In genomic region chr16:88094206-88094789, GRCm38 (mm10) we compare ENCODE assay signal across 33 mouse cellular contexts.
DNase-seq lines count a peak whose midpoint lies in the region; ATAC-seq and TF ChIP-seq lines count a peak whose summit lies in the region.
"Had no signal": no experiment of that assay in that cellular context is flagged by ENCODE, and none has a peak within 500 bp of the region (broad histone marks: within the 10 kb centered on the region; RNA-seq: fewer than 3 reads in every experiment).

No protein-coding gene starts in this region.

- no peak overlapping the region for H3K9ac ChIP-seq in forebrain, postnatal 0 days
- no peak overlapping the region for H3K9ac ChIP-seq in forebrain, embryonic 12.5 days
- H3K9ac ChIP-seq: embryonic facial prominence, embryonic 15.5 days; hindbrain, embryonic 15.5 days; kidney, embryonic 15.5 days; limb, embryonic 15.5 days; liver, embryonic 13.5 days; midbrain, embryonic 13.5 days; neural tube, embryonic 13.5 days had no signal

- TF ChIP-seq CTCF in forebrain, postnatal 0 days (IDR thresholded peaks at IDR 0.05; ENCODE audit: low read depth) = no peak

- H3K4me2 ChIP-seq in forebrain, postnatal 0 days (ENCODE audit: low read depth) = no peak overlapping the region
- no peak overlapping the region for H3K4me2 ChIP-seq in forebrain, embryonic 12.5 days
- H3K4me2 ChIP-seq: embryonic facial prominence, embryonic 15.5 days; hindbrain, embryonic 15.5 days; kidney, embryonic 15.5 days; limb, embryonic 15.5 days; liver, embryonic 13.5 days; midbrain, embryonic 13.5 days; neural tube, embryonic 13.5 days had no signal

- no peaks in the 10 kb centered on the region for H3K4me1 ChIP-seq in forebrain, postnatal 0 days (ENCODE audit: insufficient read depth)
- no peaks in the 10 kb centered on the region for H3K4me1 ChIP-seq in forebrain, embryonic 12.5 days
- H3K4me1 ChIP-seq: embryonic facial prominence, embryonic 10.5 days; embryonic facial prominence, embryonic 15.5 days; hindbrain, embryonic 10.5 days; hindbrain, embryonic 15.5 days; kidney, embryonic 15.5 days; limb, embryonic 10.5 days; limb, embryonic 15.5 days; liver, embryonic 13.5 days; midbrain, embryonic 13.5 days; neural tube, embryonic 13.5 days had no signal

- WGBS in forebrain, postnatal 0 days = 36% methylated on average over 5 of the region's 5 CpGs
- 74% methylated on average over 5 of the region's 5 CpGs for WGBS in forebrain, embryonic 12.5 days

- H3K27me3 ChIP-seq in forebrain, postnatal 0 days (ENCODE audit: insufficient read depth, low read length) = no peaks in the 10 kb centered on the region
- H3K27me3 ChIP-seq in forebrain, embryonic 12.5 days = no peaks in the 10 kb centered on the region
- H3K27me3 ChIP-seq: embryonic facial prominence, embryonic 15.5 days; hindbrain, embryonic 15.5 days; kidney, embryonic 15.5 days; limb, embryonic 15.5 days; liver, embryonic 13.5 days; midbrain, embryonic 13.5 days; neural tube, embryonic 13.5 days had no signal

- no peak overlapping the region for H3K4me3 ChIP-seq in forebrain, postnatal 0 days (ENCODE audit: low read depth, low read length)
- H3K4me3 ChIP-seq in forebrain, embryonic 12.5 days (replicated peaks) = no peak overlapping the region
- H3K4me3 ChIP-seq: embryonic facial prominence, embryonic 10.5 days; embryonic facial prominence, embryonic 15.5 days; hindbrain, embryonic 10.5 days; hindbrain, embryonic 15.5 days; kidney, embryonic 15.5 days; limb, embryonic 10.5 days; limb, embryonic 15.5 days; liver, embryonic 13.5 days; midbrain, embryonic 13.5 days; neural tube, embryonic 13.5 days had no signal

- no peak overlapping the region for H3K27ac ChIP-seq in forebrain, postnatal 0 days (ENCODE audit: low read depth, low read length)
- H3K27ac ChIP-seq in forebrain, embryonic 12.5 days = no peak overlapping the region
- H3K27ac ChIP-seq: embryonic facial prominence, embryonic 10.5 days; embryonic facial prominence, embryonic 15.5 days; hindbrain, embryonic 10.5 days; hindbrain, embryonic 15.5 days; kidney, embryonic 15.5 days; limb, embryonic 10.5 days; limb, embryonic 15.5 days; liver, embryonic 13.5 days; macrophage; midbrain, embryonic 13.5 days; neural tube, embryonic 13.5 days; stomach, postnatal 0 days had no signal

- no peaks in the 10 kb centered on the region for H3K9me3 ChIP-seq in forebrain, postnatal 0 days (ENCODE audit: low read length)
- H3K9me3 ChIP-seq in forebrain, embryonic 12.5 days = no peaks in the 10 kb centered on the region
- H3K9me3 ChIP-seq: embryonic facial prominence, embryonic 10.5 days; embryonic facial prominence, embryonic 15.5 days; hindbrain, embryonic 10.5 days; hindbrain, embryonic 15.5 days; kidney, embryonic 15.5 days; limb, embryonic 10.5 days; limb, embryonic 15.5 days; liver, embryonic 13.5 days; midbrain, embryonic 13.5 days; neural tube, embryonic 13.5 days had no signal

- ATAC-seq in forebrain, postnatal 0 days = no peak; the same call in 1 of the 2 replicates
- ATAC-seq in forebrain, embryonic 12.5 days (ENCODE audit: low FRiP score) = no peak
- ATAC-seq: CD4-positive, CD25-positive, alpha-beta regulatory T cell, adult 4 months; inflammation-experienced regulatory T-cells, adult 6 months; lung, postnatal 0 days; midbrain, embryonic 13.5 days had no signal

- peak; percentile 28 for DNase-seq in forebrain, postnatal 0 days
- DNase-seq in layer of hippocampus, adult 18-20 months (ENCODE audit: low spot score in 2 of 2) = peak; percentile 8 to 65
- no peak for DNase-seq in layer of hippocampus, postnatal 10 days (ENCODE audit: low spot score in 2 of 2)
- peak; percentile 31 for DNase-seq in right cerebral cortex, adult 18-20 months
- DNase-seq in right cerebral cortex, postnatal 14 days = no peak
- peak; percentile 45 for DNase-seq in layer of hippocampus, adult 9-11 months
- no peak for DNase-seq in thymus, postnatal 10 days (ENCODE audit: low spot score in 2 of 2)
- DNase-seq: adrenal gland, postnatal 14 days; cerebellum, adult 8-10 months; cerebellum, postnatal 25 days; gastrocnemius, postnatal 14 days; heart, postnatal 14 days; kidney, adult 11 months; kidney, postnatal 36 days; liver, embryonic 13.5 days; lung, adult 18-20 months; right cerebral cortex, postnatal 25 days; thymus, adult 2 months had no signal

- no peaks in the 10 kb centered on the region for H3K36me3 ChIP-seq in forebrain, postnatal 0 days (ENCODE audit: insufficient read depth)
- no peaks in the 10 kb centered on the region for H3K36me3 ChIP-seq in forebrain, embryonic 12.5 days (replicated peaks)
- H3K36me3 ChIP-seq: embryonic facial prominence, embryonic 10.5 days; embryonic facial prominence, embryonic 15.5 days; hindbrain, embryonic 10.5 days; hindbrain, embryonic 15.5 days; kidney, embryonic 15.5 days; limb, embryonic 10.5 days; limb, embryonic 15.5 days; liver, embryonic 13.5 days; midbrain, embryonic 13.5 days; neural tube, embryonic 13.5 days had no signal

Comparison
In these comparisons a context has a peak if more than half of its experiments do, and no peak if none do; other contexts are left out.
1. DNase-seq: peak in forebrain, postnatal 0 days (single experiment), layer of hippocampus, adult 18-20 months (2 of 2), right cerebral cortex, adult 18-20 months (single experiment) and layer of hippocampus, adult 9-11 months (single experiment); none in layer of hippocampus, postnatal 10 days (0 of 2), right cerebral cortex, postnatal 14 days (single experiment) and thymus, postnatal 10 days (0 of 2).